14 mouse cellular contexts compared by ENCODE assay signal in the genomic region with DNA sequence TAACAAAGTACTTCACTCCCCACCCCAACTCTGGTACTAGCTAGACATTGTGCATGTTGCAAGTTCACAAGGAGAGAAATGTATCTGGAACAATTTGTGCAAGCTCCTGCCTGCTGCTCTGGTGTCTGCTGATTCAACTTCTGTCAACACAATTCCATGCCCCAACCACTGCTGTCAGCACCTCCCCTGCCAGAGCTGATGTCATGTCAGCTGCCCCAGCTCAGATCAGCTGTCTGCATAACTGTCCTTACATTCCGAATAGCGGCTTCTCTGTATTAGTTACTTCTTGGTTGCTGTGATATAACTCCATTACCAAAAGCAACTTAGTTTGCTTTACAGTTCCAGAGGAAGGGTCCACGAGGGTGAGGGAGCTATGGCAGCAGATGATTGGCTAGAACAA.
DNase-seq lines count a peak whose midpoint lies in the region; ATAC-seq and TF ChIP-seq lines count a peak whose summit lies in the region.
"Had no signal": no experiment of that assay in that cellular context is flagged by ENCODE, and none has a peak within 500 bp of the region (broad histone marks: within the 10 kb centered on the region; RNA-seq: fewer than 3 reads in every experiment).

No protein-coding gene starts in this region.

- no peak for ATAC-seq in limb, embryonic 14.5 days (ENCODE audit: low FRiP score, low read depth)
- ATAC-seq in heart, embryonic 13.5 days (ENCODE audit: extremely low read depth, insufficient number of reproducible peaks, low FRiP score, low TSS enrichment): peak; percentile 31; the same call in 1 of the 2 replicates
- ATAC-seq in hindbrain, embryonic 12.5 days (ENCODE audit: low FRiP score): no peak

- TF ChIP-seq CTCF in lung, adult 2 months (IDR thresholded peaks at IDR 0.05; ENCODE audit: insufficient read depth, low read length): no peak

- no peak overlapping the region for H3K4me3 ChIP-seq in limb, embryonic 14.5 days (replicated peaks; ENCODE audit: low read length)
- H3K4me3 ChIP-seq in limb, embryonic 10.5 days: no peak overlapping the region
- no peak overlapping the region for H3K4me3 ChIP-seq in heart, embryonic 13.5 days
- H3K4me3 ChIP-seq in hindbrain, embryonic 10.5 days: no peak overlapping the region
- H3K4me3 ChIP-seq in lung, adult 2 months (replicated peaks; ENCODE audit: extremely low read depth, low read depth, low read length): no peak overlapping the region
- no peak overlapping the region for H3K4me3 ChIP-seq in hindbrain, embryonic 12.5 days
- H3K4me3 ChIP-seq: limb, embryonic 12.5 days; midbrain, embryonic 10.5 days had no signal

- no peaks in the 10 kb centered on the region for H3K36me3 ChIP-seq in limb, embryonic 14.5 days (ENCODE audit: control insufficient read depth, insufficient read depth, low read length)
- H3K36me3 ChIP-seq in limb, embryonic 10.5 days: no peaks in the 10 kb centered on the region
- H3K36me3 ChIP-seq in heart, embryonic 13.5 days: no peaks in the 10 kb centered on the region
- H3K36me3 ChIP-seq in hindbrain, embryonic 10.5 days: no peaks in the 10 kb centered on the region
- H3K36me3 ChIP-seq in hindbrain, embryonic 12.5 days: no peaks in the 10 kb centered on the region
- H3K36me3 ChIP-seq: limb, embryonic 12.5 days; midbrain, embryonic 10.5 days had no signal

- no peaks in the 10 kb centered on the region for H3K9me3 ChIP-seq in limb, embryonic 14.5 days (ENCODE audit: control insufficient read depth, low read length)
- H3K9me3 ChIP-seq in limb, embryonic 10.5 days (replicated peaks): no peaks in the 10 kb centered on the region
- H3K9me3 ChIP-seq in heart, embryonic 13.5 days: peaks cover 12% of the 10 kb centered on the region; the same call in 1 of the 2 replicates
- no peaks in the 10 kb centered on the region for H3K9me3 ChIP-seq in hindbrain, embryonic 10.5 days
- no peaks in the 10 kb centered on the region for H3K9me3 ChIP-seq in hindbrain, embryonic 12.5 days (replicated peaks)
- H3K9me3 ChIP-seq: limb, embryonic 12.5 days; midbrain, embryonic 10.5 days had no signal

- H3K9ac ChIP-seq in limb, embryonic 14.5 days (ENCODE audit: low read depth, low read length, severe bottlenecking): no peak overlapping the region
- H3K9ac ChIP-seq in heart, embryonic 13.5 days: no peak overlapping the region
- no peak overlapping the region for H3K9ac ChIP-seq in hindbrain, embryonic 12.5 days
- H3K9ac ChIP-seq: limb, embryonic 12.5 days had no signal

- 61% methylated on average over 3 of the region's 3 CpGs for WGBS in limb, embryonic 14.5 days
- 80% methylated on average over 3 of the region's 3 CpGs for WGBS in limb, embryonic 10.5 days
- 24% methylated on average over 3 of the region's 3 CpGs for WGBS in heart, embryonic 13.5 days
- 67% methylated on average over 3 of the region's 3 CpGs for WGBS in hindbrain, embryonic 10.5 days
- WGBS in lung, adult 2 months: 56% methylated on average over 3 of the region's 3 CpGs
- 80% methylated on average over 3 of the region's 3 CpGs for WGBS in hindbrain, embryonic 12.5 days

- H3K27me3 ChIP-seq in limb, embryonic 14.5 days (ENCODE audit: control insufficient read depth, insufficient read depth, low read length): no peaks in the 10 kb centered on the region
- H3K27me3 ChIP-seq in limb, embryonic 10.5 days (ENCODE audit: low read depth, poor library complexity, severe bottlenecking): no peaks in the 10 kb centered on the region
- peaks cover 58% of the 10 kb centered on the region for H3K27me3 ChIP-seq in heart, embryonic 13.5 days (replicated peaks)
- no peaks in the 10 kb centered on the region for H3K27me3 ChIP-seq in hindbrain, embryonic 10.5 days (ENCODE audit: insufficient read depth, poor library complexity, severe bottlenecking)
- no peaks in the 10 kb centered on the region for H3K27me3 ChIP-seq in hindbrain, embryonic 12.5 days
- H3K27me3 ChIP-seq: limb, embryonic 12.5 days had no signal

- H3K27ac ChIP-seq in limb, embryonic 14.5 days (replicated peaks; ENCODE audit: low read depth, low read length): no peak overlapping the region
- no peak overlapping the region for H3K27ac ChIP-seq in limb, embryonic 10.5 days
- H3K27ac ChIP-seq in heart, embryonic 13.5 days (replicated peaks): peak overlapping the region; percentile 45; the same call in 1 of the 2 replicates
- no peak overlapping the region for H3K27ac ChIP-seq in hindbrain, embryonic 10.5 days
- no peak overlapping the region for H3K27ac ChIP-seq in hindbrain, embryonic 12.5 days
- H3K27ac ChIP-seq: limb, embryonic 12.5 days; midbrain, embryonic 10.5 days had no signal

- no peaks in the 10 kb centered on the region for H3K4me1 ChIP-seq in limb, embryonic 14.5 days (ENCODE audit: control insufficient read depth, insufficient read depth, low read length)
- H3K4me1 ChIP-seq in limb, embryonic 10.5 days: no peaks in the 10 kb centered on the region; the same call in 1 of the 2 replicates
- peaks cover 19% of the 10 kb centered on the region for H3K4me1 ChIP-seq in heart, embryonic 13.5 days
- peaks cover 5% of the 10 kb centered on the region; the same call in 1 of the 2 replicates for H3K4me1 ChIP-seq in hindbrain, embryonic 10.5 days (replicated peaks)
- H3K4me1 ChIP-seq in lung, adult 2 months (ENCODE audit: control insufficient read depth, insufficient read depth, low read length): no peaks in the 10 kb centered on the region
- H3K4me1 ChIP-seq in hindbrain, embryonic 12.5 days: no peaks in the 10 kb centered on the region
- H3K4me1 ChIP-seq: limb, embryonic 12.5 days had no signal

- H3K4me2 ChIP-seq in limb, embryonic 14.5 days (replicated peaks; ENCODE audit: low read depth, low read length, severe bottlenecking): no peak overlapping the region
- H3K4me2 ChIP-seq in heart, embryonic 13.5 days: peak overlapping the region; percentile 20; the same call in 1 of the 2 replicates
- no peak overlapping the region for H3K4me2 ChIP-seq in hindbrain, embryonic 12.5 days (replicated peaks)
- H3K4me2 ChIP-seq: limb, embryonic 12.5 days had no signal

- no peak for TF ChIP-seq POLR2A in limb, embryonic 14.5 days (IDR thresholded peaks at IDR 0.05; ENCODE audit: borderline replicate concordance, extremely low read depth, insufficient read depth, insufficient read length)
- no peak for TF ChIP-seq POLR2A in lung, adult 2 months (IDR thresholded peaks at IDR 0.05; ENCODE audit: borderline replicate concordance, extremely low read depth, low read depth, low read length)

- peak; percentile 10 for DNase-seq in limb, embryonic 14.5 days (ENCODE audit: low spot score)
- no peak for DNase-seq in limb, embryonic 10.5 days (ENCODE audit: low spot score)
- peak; percentile 50 for DNase-seq in gastrocnemius, postnatal 10 days
- DNase-seq in yolk sac, embryonic 10.5 days (ENCODE audit: low spot score): peak; percentile 11
- DNase-seq in hindbrain, embryonic 10.5 days (ENCODE audit: low spot score): no peak
- no peak for DNase-seq in lung, adult 2 months
- DNase-seq: cerebellum, adult 2 months; kidney, adult 9 months; lung, adult 18-20 months; thymus, adult 2 months had no signal

Comparison
In these comparisons a context has a peak if more than half of its experiments do, and no peak if none do; other contexts are left out.
1. DNase-seq: peak in limb, embryonic 14.5 days (single experiment), gastrocnemius, postnatal 10 days (single experiment) and yolk sac, embryonic 10.5 days (single experiment); none in limb, embryonic 10.5 days (single experiment), hindbrain, embryonic 10.5 days (single experiment) and lung, adult 2 months (single experiment).